Mouse (Mus musculus): ENCODE data around the gene Gga1.

Gga1 gene

DNA sequence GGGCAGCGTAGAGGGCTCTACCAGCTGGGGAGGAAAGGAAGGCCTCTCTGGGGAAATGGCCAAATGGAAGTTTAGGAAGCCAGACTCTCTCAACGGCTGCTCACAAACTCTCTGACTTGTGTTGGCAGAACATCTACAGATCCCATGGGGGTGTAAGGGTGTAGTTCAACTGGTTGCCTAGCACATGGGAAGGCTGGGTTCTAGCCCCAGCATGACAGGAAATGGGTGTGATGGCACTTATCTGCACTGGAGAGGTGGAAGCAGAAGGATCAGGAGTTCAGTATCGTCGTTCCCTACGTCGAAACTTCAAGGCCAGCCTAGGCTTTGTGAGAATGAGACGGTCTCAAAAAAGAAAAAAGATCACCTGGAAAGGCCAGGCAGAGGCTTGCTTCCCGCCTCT lies 32.0 kb downstream of the Gga1 start:
- no peak for DNase-seq (ENCODE audit: extremely low spot score, low read depth, low spot score)

GRCm38 (mm10) chr15:78912040-78912439 lies 35.0 kb downstream of the Gga1 start:
- no peak for DNase-seq (ENCODE audit: extremely low spot score, low read depth, low spot score)

GRCm38 (mm10) chr15:78913632-78914090 lies 36.7 kb downstream of the Gga1 start, which contains the start of gene Pdxp:
TSS of gene Pdxp (plus strand) at chr15:78913919.
- peak; percentile 87 for DNase-seq (ENCODE audit: extremely low spot score, low read depth, low spot score)

- no peak for DNase-seq (ENCODE audit: extremely low spot score, low read depth, low spot score)
These were observed 37.3 kb downstream of the Gga1 start for GRCm38 (mm10) chr15:78914091-78914822.

DNA sequence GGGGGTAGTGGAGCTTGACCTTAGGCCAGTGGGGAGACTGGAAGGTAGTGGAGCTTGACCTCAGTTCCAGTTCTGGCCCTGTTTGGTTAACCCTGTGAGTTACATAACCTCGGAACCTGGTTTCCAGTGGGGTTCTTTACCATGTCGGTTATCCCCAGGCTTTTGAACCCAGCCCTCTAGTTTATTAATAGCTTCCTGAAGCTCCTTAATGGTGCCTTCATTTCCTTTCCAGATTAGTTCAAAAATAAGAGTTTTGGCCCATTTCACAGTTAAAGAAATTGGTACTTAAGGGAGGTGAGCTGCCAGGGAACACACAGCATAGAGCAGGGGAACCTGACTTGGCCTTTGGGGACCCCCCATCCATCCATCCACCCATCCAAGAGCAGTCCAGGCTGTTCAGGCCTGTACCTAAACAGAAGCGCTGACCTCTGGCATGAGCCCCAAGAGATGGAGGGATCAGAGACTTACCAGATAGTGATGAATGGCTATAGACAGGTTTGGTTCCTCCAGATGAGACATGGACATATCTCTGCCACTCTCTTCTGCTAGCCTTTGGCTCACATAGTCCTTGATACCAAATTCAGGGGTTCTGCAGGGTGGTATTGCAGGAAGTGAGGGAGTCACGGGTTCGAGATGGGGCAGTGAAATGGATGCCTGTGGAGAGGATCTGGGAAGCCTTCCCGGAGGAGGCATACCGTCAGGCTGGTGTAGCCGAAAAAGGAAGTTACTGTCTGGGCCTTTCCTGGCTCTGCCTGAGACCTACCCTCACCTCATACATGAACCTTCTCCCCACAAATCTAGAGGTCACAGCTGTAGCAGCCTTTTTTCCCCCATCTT lies 38.1 kb downstream of the Gga1 start:
- DNase-seq (ENCODE audit: extremely low spot score, low read depth, low spot score) = no peak

- DNase-seq (ENCODE audit: extremely low spot score, low read depth, low spot score) = no peak
These were observed 38.6 kb downstream of the Gga1 start for GRCm38 (mm10) chr15:78915660-78916017.

DNA sequence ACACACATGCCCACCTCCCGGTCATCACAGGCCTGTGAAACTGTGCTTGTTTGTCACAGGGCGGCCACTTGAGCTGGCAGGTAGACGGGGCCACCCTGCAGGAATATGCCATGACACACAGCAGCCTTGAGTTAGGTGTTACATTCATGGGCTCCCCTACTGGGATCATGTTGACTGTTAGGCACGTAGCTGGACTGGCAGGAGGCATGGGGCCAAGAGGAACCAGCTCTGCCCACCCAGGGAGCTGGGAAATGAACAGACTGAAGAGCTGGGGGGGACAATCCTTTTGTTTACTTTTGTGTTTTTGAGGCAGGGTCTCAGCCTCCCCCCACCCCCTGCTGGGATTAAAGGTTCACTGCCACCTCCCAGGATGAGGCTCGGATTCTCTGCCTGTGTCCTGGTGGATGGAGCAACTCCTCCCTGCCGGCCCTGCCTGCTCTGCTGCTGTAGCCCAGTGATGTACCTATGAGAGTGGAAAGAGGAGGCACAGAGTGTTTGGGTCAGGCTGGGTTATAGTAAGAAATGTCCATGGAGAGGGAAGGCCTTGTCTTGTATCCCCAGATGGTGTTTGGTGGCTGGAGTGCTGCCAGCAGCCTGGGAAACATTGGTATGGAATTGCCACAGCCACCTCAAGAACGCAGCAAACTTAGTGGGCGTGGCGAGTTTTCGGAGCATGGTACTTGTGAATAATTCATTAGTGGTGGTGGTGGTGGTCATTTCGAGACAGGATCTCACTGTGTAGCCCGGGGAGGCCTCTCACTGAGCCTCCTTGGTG lies 39.2 kb downstream of the Gga1 start:
- DNase-seq (ENCODE audit: extremely low spot score, low read depth, low spot score) = no peak

DNA sequence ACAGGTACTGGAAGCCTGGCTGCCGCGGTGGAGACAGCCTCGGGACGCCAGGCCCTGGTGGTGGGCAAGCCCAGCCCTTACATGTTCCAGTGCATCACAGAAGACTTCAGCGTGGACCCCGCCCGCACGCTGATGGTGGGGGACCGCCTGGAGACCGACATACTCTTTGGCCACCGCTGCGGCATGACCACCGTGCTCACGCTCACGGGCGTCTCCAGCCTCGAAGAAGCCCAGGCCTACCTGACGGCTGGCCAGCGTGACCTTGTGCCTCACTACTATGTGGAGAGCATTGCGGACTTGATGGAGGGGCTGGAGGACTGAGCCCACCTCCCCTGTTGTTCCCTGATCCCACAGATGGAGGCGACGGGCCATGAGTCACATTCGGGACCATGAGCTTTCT lies 41.1 kb downstream of the Gga1 start:
- no peak for DNase-seq (ENCODE audit: extremely low spot score, low read depth, low spot score)

- DNase-seq (ENCODE audit: extremely low spot score, low read depth, low spot score) = no peak
These were observed 42.9 kb downstream of the Gga1 start for GRCm38 (mm10) chr15:78919914-78920313.

DNA sequence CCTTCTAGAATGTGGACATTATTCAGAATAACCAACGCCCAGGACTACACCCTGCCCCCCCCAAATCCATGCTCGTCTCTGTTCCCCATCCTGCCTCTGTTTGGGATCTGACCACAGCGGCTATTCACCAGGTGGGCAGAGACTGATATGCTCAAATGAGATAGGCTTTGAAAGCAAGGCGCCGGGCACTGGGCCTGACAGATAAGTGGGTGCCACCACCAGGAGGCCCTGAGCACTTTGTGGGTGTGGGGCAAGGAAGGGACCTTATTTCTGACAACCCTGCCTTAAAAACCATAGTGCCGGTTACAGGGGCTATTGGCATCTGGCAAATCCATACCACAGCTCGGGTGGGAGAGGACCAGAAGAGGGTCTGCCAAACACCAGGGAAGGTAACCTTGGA lies 45.7 kb downstream of the Gga1 start:
- no peak for DNase-seq (ENCODE audit: extremely low spot score, low read depth, low spot score)

DNA sequence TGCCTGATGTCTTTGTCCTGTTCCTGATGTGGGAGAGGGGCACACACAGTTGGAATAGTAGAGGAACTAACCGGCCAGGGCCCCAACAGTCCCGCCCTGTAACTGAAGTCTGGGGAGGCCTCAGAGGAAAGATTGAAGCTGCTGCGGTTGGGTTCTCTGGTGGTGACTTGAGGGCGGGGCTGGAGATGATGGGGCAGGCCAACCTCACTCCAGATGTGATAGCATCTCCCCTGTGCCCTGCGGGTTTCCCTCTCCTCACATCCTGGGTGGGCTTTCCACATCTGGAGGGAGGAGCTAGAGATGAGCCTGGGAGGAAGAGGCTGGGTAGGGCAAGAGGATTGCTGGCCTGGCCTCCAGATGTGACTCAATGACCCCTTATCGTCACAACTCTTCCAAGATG lies 46.6 kb downstream of the Gga1 start:
- DNase-seq (ENCODE audit: extremely low spot score, low read depth, low spot score) = no peak

GRCm38 (mm10) chr15:78925129-78925528 lies 48.1 kb downstream of the Gga1 start:
- DNase-seq (ENCODE audit: extremely low spot score, low read depth, low spot score) = no peak

DNA sequence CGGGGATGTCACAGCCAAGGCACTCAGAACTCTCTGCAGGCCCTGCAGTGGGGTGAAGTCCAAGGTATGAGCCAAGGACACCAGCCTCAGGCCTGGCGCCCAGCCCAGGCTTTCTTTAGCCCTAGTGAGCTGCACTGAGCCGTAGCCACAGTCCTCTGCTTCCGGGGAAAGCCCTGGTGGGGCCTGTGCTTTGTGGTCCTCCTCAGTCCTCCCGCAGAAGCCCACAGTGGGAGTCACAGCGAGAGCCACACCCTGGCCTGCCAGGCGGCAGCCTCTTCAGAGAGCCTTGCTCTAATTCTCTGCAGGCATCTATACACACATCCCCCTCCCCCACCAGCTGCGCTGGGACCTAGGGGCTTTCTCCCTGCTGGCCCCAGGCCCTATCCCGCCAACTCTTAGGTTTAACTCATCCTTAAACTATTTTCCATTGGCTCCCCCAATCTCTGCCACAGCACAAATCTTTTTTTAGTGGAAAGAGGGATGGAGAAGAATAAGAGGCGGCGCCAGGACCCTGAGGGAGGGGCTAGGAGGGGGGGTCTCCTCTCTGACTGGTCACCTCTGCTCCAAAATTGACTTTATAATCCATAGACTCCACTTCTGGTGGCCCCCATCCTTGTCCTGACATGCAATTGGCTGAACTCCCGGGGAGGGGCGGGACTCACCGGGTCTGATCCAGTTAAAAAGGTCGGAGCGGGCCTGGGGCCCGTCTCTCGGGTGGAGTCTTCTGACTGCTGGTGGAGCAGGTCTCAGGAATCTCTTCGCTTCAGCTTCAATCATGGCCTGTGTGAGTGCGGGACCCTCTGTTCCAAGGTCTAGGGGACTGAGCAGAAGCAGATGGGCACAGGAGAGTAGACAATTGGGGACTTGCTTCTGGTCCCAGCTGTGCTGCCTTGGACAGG lies 49.3 kb downstream of the Gga1 start, which contains the start of gene Lgals1:
Gene Lgals1, plus strand, starts transcription at position 705 of the 899 bp plus-strand sequence.
- DNase-seq (ENCODE audit: extremely low spot score, low read depth, low spot score) = peak; percentile 56

DNA sequence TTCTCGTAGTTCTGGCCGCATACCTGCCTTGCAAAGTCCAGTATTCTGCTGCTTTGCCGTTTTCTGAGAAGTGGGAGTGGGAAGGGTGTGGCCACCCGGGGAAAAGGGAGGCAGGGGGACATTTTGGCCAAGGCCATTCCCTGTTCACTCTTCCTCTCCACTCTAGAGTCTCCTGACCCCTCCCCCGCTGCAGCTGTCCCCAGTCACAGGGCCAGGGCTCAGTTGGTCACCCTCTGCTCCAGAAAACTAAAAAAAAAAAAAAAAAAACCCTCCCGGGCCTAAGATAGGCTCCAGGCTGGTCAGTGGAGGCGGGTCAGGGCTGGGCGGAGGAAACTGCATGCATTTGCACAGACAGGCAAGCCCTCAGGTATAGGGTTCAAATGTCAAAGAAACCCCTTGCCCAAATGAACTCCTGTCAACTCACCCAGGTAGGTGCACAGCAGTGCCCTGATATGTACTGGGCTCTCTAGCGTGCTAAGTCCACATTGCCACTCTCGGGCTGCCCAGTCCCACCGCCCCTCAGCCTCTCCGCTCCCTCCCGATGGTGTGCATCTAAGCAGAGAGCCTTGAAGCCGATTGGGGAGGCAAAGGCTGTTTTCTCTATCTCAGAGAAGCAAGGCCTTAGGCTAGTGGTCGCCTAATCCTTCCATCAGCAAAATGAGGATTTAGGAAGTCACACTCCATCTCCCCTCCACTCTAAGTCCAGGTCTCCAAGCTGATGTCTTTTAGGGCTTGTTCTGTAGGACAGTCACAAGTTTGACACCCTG lies 50.2 kb downstream of the Gga1 start:
- no peak for DNase-seq (ENCODE audit: extremely low spot score, low read depth, low spot score)

DNA sequence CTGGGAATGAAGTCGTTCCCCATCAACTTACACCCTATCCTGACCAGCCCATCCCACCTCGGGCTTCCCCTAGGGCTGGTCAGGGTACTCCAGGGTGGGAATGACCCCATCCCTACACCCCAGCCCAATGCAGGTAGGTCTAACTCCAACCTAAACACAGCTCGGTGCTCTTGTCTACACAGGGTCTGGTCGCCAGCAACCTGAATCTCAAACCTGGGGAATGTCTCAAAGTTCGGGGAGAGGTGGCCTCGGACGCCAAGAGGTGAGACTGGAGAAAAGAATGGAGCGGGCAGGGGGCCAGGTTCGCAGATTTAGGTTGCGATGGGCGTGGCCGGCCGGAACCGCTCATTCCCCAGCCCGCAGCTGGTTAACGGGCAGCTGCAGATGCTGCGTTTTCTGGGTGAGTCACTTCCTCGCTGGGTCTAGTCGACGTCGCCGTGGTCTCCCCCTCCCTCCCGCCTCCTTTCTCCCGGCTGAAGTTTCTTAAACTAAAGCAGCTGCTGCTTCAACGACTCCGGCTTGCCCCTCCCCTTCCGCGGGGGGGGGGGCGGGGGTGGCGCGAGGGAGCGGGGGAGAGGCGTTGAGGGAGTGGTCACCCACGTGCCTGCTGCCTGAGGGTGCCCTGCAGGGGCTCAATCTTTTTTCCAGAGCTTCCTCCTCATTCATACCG lies 50.9 kb downstream of the Gga1 start:
- DNase-seq (ENCODE audit: extremely low spot score, low read depth, low spot score) = no peak

- no peak for DNase-seq (ENCODE audit: extremely low spot score, low read depth, low spot score)
These were observed 51.5 kb downstream of the Gga1 start for GRCm38 (mm10) chr15:78928539-78928938.

GRCm38 (mm10) chr15:78930192-78930706 lies 53.3 kb downstream of the Gga1 start:
- DNase-seq (ENCODE audit: extremely low spot score, low read depth, low spot score) = no peak

DNA sequence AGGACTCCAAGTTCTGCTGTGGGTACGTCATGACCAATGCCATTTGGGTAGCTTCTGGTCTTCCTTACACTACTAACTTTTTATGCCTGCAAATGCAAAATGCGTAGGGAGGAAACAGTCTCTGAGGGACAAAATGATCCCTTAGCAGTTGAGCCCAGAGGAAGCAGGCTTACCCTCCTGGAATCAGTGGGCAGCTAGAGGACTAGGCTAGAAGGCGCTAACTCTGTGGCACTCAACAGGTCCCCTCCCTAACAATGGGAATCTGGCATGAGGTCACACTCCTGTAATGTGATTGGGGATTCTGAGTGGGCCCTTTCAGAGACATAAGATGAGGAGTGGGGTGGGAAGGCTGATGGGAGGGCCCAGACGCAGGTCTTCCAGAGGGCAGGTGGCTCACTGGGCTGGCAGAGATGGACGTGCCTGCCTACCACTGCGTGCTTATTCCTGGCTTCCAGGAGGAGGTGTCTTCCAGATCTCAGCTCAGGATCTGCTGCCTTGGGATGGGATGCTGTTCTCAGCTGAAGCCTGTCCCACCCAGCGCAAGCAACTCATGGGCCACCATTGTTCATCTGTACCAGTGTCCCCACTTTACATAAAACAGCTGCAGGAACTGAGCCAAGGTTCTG lies 53.9 kb downstream of the Gga1 start:
- no peak for DNase-seq (ENCODE audit: extremely low spot score, low read depth, low spot score)
